Mouse (Mus musculus): ENCODE measurements around the gene Rfx2.

The Rfx2 gene

DNA sequence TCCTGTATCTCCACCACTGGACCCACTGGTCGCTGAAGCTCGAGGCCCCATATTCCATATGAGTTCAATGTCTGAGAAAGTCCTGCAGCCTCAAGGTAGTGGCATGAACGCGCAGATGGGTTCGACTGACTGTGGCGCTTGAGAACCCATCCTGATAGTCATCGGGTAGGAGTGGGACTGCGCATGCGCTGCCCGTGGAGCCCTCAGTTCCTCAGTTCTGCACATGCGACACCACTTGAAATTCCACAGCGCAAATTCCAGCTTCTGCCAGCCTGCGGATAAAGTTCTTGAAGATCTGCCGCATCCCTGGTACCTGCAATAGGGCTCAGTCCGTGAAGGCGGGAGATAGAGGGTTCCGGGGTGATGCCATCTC lies 90.0 kb downstream of the Rfx2 start:
- no peak for DNase-seq

DNA sequence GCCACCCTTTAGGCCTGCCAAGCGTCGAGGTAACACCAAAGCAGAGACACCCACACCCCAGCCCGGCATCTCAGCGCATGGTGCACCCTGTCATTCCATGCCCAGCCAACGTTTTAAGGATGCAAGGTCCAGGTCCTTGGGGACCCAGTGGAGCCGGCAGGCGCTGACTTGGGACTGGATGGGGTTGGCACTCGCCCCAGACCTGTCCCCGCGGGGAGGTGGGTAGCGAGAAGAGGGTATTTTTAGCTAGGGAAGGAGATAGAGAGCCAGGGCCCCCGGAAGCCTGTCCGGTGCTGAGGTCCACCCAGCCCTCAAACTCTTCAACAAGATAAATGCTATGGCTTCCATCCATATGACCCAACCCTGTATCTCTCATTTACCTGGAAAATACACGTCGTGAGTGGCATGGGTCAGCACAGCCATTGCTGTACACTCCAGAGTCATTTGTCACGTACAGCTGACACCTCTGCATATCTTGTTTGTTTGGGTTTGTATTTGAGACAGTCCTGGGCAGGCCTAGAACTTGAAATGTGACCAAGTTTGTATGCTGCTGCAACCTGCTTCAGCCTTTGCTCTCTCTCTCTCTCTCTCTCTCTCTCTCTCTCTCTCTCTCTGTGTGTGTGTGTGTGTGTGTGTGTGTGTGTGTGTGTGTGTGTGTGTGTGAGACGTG lies 90.6 kb downstream of the Rfx2 start:
- no peak for DNase-seq

DNA sequence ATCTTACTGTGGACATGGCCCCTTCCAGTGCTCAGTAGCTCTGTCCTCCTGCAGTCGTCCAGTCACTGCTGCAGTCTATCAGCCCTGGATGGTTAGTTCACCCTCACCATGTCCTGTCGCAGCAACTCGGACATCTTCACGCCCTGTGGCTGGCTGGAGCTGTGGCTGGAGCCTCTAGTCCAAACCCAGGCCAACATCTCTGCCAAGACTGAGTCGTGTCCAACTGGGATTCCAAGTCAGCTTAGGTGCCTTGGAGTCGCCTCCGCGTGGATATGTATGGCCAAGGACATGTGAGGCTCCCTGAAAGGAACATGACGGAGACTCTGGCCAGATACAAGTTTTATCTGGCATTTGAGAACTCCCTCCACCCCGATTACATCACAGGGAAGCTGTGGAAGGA lies 92.6 kb downstream of the Rfx2 start:
- no peak for DNase-seq

DNA sequence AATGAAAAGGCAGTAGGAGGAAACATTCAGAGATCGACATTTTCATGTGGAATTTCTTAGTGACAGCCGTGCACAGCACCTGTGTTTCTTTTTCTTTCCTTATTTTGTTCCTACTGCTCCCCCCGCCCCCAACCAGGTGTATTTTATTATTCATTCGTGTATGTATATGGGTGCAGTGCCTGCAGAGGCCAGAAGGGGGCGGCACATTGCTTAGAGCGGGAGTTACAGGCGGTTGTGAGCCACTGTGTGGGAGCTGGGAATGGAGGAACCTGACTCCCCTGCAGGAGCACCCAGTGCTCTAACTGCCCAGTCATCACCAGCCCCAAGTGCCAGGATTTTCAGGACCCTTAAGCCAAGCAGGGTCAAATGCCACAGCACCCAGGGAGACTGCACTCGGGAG lies 94.3 kb downstream of the Rfx2 start:
- no peak for DNase-seq

DNA sequence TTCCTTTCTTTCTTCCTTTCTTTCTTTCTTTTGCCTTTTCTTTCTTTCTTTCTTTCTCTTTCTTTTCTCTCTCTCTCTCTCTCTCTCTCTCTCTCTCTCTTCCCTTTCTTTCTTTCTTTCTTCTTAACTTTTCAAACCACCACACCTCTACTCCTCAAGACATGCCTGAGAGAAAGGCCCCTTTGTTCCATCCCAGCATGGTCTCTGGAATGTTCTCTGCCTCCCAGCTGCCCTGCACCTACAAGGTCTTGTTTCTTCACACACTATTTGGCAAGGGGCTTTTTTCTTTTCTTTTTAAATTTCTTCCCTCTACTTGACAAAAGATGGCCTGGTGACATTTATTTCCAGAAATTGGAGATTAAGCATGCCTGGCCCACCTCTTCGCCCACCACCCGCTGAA lies 101.2 kb downstream of the Rfx2 start:
- no peak for DNase-seq

DNA sequence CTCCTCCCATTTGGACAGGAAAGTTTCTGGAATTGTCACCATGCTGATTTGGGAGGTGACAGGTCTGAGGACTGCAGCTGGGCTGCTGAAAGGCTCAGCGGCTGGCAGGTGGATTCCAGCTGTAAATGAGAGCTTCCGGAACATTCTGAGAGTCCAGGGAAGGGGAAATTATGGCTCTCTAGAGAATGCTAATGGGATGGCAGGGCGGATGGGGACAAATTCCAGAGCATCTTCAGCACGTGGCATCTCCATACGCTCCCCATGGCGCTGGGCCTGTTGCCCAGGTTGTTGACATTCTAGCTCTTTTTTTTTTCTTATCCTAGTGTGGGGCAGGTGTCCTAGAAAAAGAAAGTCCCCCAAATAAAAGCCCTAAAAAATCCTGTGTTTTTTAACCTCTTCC lies 101.7 kb downstream of the Rfx2 start:
- no peak for DNase-seq

DNA sequence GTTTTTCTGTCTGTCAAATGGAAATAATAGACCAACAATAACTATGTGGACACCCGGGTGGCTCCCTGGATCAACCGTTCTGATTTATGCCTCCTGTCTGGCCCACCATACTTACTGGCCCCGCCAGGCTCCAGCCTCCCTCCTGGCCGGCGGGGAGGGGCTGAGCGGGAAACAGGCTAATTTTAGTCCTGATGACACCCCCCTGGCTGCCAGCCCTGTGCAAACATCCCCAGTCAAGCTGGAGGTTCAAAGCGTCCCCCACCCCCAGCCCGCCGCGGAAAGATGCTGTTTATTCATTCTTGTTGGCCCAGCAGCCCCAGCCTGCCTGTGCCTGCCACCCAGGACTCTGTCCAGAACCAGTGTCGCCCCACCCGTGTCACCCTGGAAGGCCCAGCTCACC lies 102.7 kb downstream of the Rfx2 start:
- DNase-seq, result no peak

DNA sequence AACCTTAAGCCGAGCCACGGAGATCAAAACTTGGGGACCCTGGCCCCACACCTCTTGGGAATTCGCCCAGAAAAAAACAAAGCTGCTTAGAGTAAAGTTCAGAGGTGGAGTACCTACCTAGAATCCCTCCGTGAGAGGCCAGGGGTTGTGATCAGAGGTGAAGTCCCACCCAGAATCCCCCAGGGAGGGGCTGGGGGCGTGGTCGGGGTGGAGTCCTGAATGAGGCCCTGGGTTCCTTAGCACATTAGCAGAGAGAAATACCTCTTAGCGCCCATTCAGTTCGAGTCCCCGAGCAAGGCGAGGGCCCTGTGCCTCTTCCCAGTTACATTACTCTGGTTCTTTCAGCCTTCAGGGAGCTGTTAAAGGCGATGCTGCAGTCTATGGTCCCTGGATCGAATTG lies 103.2 kb downstream of the Rfx2 start:
- no peak for DNase-seq

DNA sequence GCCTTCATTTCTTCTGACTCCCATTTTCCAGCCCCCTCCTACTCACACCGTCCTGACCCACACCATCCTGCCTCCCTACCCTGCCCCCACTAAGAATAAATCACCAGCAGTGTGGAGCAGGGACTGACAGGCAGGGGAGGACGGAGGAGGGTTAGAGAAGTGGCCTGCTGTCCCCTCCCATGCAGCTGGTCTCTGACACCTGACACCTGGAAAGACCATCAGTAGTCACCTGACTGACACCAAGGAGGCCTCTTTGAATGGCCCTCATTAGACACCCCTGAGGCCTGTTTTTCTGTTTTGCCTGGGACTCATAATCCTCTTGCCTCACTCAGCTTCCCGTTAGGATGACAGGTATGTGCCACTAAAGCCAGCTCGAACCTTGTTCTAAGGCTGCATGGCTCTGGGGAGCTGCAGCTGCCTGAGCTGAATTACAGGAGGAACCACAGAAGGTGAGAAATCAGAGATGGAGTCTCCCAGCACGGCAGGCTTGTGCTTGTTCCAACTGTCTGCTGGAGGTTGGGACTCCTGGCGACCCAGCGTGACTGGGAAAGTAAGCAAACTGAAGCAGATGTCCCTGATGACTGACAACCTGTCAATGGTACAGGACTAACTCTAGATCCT lies 103.7 kb downstream of the Rfx2 start:
- no peak for DNase-seq
